Mouse (Mus musculus) C3H10T1/2 (cell line): Measurements from ENCODE around the gene Spryd3. TPM values are rescaled to one million over a fixed set of nuclear protein-coding genes. Genes with fewer than 3 reads are reported as not detected.

Source experiments
- polyA plus RNA-seq, 2 experiments: library from polyadenylated mRNA; unstranded; fragments of >200 nt; fragmentation: generic; extraction: Trizol; gene quantifications; one replicate each; pipeline ENCODE4 v1.2.1; 2012; ENCODE audit warnings: missing spikeins in 2 of 2

Gene Spryd3
- 10 to 100 TPM; 36.8 to 50.9 TPM for polyA plus RNA-seq

GRCm38 (mm10) chr15:102136129-102136758, at the start of gene Spryd3:
Gene Spryd3, minus strand, starts transcription at chr15:102136234.

GRCm38 (mm10) chr15:102150301-102151135, 14.5 kb upstream of the Spryd3 start, which contains the start of gene Soat2:
Gene Soat2, plus strand, starts transcription at chr15:102150526.

GRCm38 (mm10) chr15:102144274-102144711, 8.3 kb upstream of the Spryd3 start, which contains the start of gene Igfbp6:
Gene Igfbp6, plus strand, starts transcription at chr15:102144362.

GRCm38 (mm10) chr15:102100161-102100981, 35.7 kb downstream of the Spryd3 start, which contains the start of gene Tns2:
Gene Tns2, plus strand, starts transcription at chr15:102100413.

GRCm38 (mm10) chr15:102073559-102074069, 62.4 kb downstream of the Spryd3 start, which contains the start of gene Eif4b:
Gene Eif4b, plus strand, starts transcription at chr15:102073773.

Other genes with a start within 250 kb of the Spryd3 start
- gene Krt76, start 243.3 kb downstream of the Spryd3 start, polyA plus RNA-seq: under 1 TPM in 1 of 2 experiments, not detected in 1; 0.01 TPM
- not detected for gene Krt4, start 211.5 kb downstream of the Spryd3 start, polyA plus RNA-seq
- gene Krt79, start 195.9 kb downstream of the Spryd3 start, polyA plus RNA-seq: not detected
- under 1 TPM; 0.01 to 0.05 TPM for gene Krt78, start 181.9 kb downstream of the Spryd3 start, polyA plus RNA-seq
- under 1 TPM; 0.39 to 0.44 TPM for gene Krt8, start 131.8 kb downstream of the Spryd3 start, polyA plus RNA-seq
- gene Krt18, start 108.1 kb downstream of the Spryd3 start, polyA plus RNA-seq: under 1 TPM in 1 of 2 experiments, not detected in 1; 0.02 TPM
- 100 to 1,000 TPM; 147 to 289 TPM for gene Eif4b, start 62.5 kb downstream of the Spryd3 start, polyA plus RNA-seq
- gene Tns2, start 35.8 kb downstream of the Spryd3 start, polyA plus RNA-seq: 100 to 1,000 TPM; 101 to 364 TPM
- 10 to 100 TPM; 11.1 to 12.6 TPM for gene Igfbp6, start 8.1 kb upstream of the Spryd3 start, polyA plus RNA-seq
- gene Soat2, start 14.3 kb upstream of the Spryd3 start, polyA plus RNA-seq: under 1 TPM; 0.05 to 0.31 TPM
- gene Zfp740, start 67.0 kb upstream of the Spryd3 start, polyA plus RNA-seq: 10 to 100 TPM in 1 of 2 experiments, 1 to 10 TPM in 1; 9.8 to 56.6 TPM
- 100 to 1,000 TPM in 1 of 2 experiments, 10 to 100 TPM in 1; 22.5 to 249 TPM for gene Csad, start 68.5 kb upstream of the Spryd3 start, polyA plus RNA-seq
- gene Itgb7, start 95.7 kb upstream of the Spryd3 start, polyA plus RNA-seq: 100 to 1,000 TPM in 1 of 2 experiments, 1 to 10 TPM in 1; 4.6 to 133 TPM
- gene Rarg, start 121.3 kb upstream of the Spryd3 start, polyA plus RNA-seq: 100 to 1,000 TPM; 110 to 187 TPM
- gene Gm9918, start 134.3 kb upstream of the Spryd3 start, polyA plus RNA-seq: under 1 TPM in 1 of 2 experiments, not detected in 1; 0.11 TPM
- 100 to 1,000 TPM in 1 of 2 experiments, 10 to 100 TPM in 1; 92.5 to 106 TPM for gene Mfsd5, start 143.2 kb upstream of the Spryd3 start, polyA plus RNA-seq
- gene Espl1, start 160.0 kb upstream of the Spryd3 start, polyA plus RNA-seq: 10 to 100 TPM; 21.0 to 35.6 TPM
- 100 to 1,000 TPM; 724 to 828 TPM for gene Pfdn5, start 189.9 kb upstream of the Spryd3 start, polyA plus RNA-seq
- gene Myg1, start 195.5 kb upstream of the Spryd3 start, polyA plus RNA-seq: 100 to 1,000 TPM; 115 to 233 TPM
- 100 to 1,000 TPM in 1 of 2 experiments, 10 to 100 TPM in 1; 78.8 to 232 TPM for gene Aaas, start 214.5 kb upstream of the Spryd3 start, polyA plus RNA-seq
- under 1 TPM; 0.02 to 0.09 TPM for gene Sp7, start 230.9 kb upstream of the Spryd3 start, polyA plus RNA-seq